Mouse (Mus musculus) fibroblast of lung, adult 2 months (primary cell): Measurements from ENCODE around the gene Daxx.
"Not testable (repeated sequence)": the region's sequence is repeated elsewhere in the genome, so short reads cannot be mapped to it uniquely, and the experiment has no call there.

ENCODE experiments used
- DNase-seq: peaks from one replicate; pipeline ENCODE4 v3.0.0-alpha.2; 2011; ENCODE audit warnings: low read depth

Daxx gene

GRCm38 (mm10) chr17:33943454-33943853, 34.2 kb downstream of the Daxx start:
- no peak for DNase-seq

DNA sequence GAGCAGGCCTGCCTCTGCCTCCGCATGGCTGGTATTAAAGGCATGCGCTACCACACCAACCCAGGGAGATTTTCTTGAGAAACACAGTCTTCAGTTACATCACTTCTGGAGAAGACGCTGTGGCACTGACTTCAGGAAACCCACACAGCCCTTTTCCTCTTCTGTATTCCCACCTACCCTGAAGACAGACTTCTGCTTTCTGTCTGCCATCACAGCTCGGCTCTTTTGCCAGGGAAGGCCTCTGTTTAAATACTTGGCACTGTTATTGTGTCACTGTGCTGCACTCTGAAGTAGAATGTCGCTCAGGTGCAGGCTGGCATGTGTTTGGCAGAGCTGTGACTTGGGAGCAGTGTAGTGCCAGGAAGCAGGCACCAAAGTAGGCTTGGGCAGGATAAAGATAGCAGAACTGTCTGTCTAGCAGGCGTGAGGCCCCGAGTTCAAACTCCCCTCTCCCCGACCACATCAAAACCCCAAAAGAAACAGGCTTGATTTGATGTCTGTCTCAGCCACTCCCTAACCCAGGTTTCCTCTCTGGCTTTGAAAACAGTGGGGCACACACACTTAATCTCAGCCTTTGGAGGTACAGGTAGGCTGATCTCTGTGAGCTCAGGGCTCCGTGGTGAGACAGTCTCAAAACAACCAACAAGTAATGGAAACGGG, 38.3 kb downstream of the Daxx start:
- DNase-seq = no peak

DNA sequence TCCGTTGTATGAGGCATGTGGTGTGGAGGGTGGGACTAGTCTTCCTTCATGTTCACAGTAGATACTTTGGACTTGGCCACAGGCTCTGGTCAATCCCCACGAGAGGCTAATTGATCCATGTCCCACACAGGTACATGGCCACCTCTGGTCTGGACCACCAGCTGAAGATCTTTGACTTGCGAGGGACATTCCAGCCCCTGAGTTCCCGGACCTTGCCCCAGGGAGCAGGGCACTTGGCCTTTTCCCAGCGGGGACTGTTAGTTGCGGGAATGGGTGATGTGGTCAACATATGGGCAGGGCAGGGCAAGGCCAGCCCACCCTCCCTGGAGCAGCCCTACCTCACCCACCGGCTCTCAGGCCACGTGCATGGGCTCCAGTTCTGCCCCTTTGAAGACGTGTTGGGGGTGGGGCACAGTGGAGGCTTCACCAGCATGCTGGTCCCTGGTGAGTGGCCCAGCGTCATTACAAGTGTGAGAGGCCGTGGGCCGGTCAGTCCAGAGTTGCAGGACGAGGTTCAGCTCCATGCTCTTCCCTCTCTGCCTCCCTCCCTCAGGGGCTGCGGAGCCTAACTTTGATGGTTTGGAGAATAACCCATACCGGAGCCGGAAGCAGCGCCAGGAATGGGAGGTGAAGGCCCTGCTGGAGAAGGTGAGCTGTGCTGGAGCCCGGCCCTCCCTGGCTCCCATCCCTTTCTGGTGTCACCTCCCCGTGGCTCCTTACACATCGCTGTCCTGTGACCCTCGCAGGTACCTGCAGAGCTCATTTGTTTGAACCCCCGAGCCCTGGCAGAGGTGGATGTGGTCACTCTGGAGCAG, 39.1 kb downstream of the Daxx start:
- no peak for DNase-seq

DNA sequence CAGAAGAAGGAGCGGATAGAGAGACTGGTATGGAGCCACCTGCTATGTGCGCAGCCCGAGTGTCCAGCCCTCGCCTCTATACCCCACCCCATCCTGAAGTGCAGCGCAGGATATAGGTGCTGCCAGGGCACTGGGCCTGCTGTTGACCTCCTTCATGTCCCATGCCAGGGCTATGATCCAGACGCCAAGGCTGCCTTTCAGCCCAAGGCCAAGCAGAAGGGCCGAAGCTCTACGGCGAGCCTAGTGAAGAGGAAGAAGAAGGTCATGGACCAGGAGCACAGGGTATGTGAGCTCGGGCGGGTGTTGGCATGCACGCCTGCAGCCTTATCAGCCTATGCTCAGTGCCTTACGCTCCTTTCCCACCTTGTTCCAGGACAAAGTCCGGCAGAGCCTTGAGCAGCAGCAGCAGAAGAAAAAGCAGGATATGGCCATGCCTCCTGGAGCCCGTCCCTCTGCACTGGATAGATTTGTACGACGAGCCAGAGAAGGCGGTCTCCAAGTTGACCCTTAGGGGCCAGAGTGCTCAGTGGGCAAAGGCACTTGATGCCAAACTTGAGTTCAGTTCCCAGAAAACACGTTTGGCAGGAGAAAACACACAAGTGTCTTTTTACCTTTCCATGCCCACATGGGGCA, 39.8 kb downstream of the Daxx start:
- no peak for DNase-seq

DNA sequence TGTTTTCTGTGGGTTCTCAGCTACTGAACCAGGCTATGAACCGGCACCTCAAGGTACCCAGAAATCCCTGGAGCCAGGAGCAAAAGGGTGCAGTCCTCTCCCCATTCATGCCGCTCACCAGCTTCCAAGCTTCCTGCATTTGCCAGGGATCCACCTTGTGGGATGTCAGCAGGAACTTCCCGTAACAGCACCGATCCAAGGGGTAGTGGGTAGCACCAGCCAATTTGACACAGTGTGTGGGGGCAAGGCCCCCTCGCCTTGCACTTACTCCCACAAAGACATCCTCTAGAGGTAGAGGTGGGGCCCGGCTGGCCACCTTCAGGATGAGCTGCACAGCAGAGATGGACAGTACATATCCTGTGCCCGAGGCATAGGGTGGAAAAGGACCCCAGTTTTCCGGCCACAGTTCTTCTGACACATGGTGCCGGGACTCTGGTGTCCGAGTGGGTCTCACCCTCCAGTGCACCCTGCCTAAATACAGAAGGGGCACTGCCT, 41.0 kb downstream of the Daxx start:
- no peak for DNase-seq

DNA sequence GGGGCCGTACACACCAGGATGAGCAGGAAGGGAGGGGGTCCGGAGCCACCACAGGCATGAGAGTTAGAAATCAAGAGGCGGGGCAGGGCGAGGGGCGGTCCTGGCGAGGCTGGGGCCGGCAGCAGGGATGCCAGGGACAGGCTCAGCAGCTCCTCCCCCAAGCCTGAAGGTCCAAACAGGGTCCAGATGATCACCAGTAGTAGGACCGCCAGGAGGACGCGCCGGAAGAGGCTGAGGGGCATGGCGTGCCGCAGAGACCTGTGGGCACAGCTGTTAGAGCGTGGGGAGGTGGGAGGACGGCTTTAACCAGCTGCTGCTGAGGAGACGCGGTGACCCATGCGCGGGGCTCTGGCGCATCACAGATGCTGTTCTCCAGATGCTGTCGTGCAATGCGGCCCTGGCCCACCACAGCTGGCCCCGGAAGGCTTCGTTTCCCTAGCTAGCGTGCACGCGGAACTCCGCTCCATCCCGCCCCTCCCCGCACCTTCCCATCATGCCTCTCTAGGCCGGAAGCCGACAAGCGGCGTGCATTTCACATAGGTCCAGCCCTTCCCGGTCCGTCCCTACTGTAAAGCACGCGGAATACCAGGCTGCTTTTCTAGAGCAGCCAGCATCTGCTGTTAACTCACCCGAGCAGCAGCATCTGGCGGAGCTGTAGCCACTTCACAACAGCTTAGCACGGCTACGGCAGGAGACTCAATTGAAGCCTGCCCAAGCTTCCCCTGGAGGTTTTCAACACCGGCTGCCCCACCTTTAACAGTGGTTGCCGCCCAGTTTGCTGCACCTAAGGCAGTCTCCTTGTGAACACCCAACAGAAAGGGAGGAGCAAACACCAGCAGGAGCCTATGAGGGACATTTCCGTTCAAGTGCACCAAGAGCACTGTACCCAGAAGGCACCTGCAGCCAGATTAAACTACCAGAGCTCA, 42.1 kb downstream of the Daxx start, which contains the start of gene B3galt4:
Gene B3galt4, minus strand, starts transcription at position 468 of the 926 bp plus-strand sequence.
- no peak for DNase-seq

DNA sequence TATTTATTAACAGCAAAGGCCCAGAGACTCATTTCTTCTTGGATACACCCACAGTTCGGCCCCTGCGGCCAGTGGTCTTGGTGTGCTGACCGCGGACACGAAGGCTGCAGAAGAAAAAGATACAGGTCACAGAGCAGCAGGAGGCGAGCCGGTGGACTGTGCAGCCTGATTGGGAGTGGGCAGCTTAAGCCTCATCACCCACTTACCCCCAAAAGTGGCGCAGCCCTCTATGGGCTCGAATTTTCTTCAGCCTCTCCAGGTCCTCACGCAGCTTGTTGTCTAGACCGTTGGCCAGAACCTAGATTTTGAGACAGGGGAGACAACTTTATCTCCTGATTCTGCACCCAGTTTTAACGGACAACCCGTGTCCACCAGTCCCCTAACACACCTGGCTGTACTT, 42.8 kb downstream of the Daxx start:
- not testable (repeated sequence) for DNase-seq

GRCm38 (mm10) chr17:33952879-33953278, 43.7 kb downstream of the Daxx start:
- DNase-seq = no peak

DNA sequence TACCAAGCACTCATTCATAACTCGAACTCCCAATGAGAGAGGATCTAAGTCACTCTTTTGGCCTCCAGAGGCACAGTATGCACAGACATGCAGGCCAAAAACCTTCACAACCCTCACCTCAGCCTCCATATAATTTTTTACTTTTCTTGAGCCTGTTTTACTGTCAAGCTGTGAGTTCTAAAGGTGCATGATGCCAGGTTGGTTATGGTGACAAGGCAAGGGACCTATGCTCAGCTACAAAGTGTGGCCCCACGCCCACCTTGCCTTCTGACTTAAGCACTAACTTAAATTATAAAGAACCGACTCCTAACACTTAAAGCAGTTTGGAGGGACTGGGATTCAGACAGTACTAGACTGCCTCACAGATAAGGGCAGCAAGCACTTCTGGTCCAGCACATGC, 44.1 kb downstream of the Daxx start:
- DNase-seq = no peak

DNA sequence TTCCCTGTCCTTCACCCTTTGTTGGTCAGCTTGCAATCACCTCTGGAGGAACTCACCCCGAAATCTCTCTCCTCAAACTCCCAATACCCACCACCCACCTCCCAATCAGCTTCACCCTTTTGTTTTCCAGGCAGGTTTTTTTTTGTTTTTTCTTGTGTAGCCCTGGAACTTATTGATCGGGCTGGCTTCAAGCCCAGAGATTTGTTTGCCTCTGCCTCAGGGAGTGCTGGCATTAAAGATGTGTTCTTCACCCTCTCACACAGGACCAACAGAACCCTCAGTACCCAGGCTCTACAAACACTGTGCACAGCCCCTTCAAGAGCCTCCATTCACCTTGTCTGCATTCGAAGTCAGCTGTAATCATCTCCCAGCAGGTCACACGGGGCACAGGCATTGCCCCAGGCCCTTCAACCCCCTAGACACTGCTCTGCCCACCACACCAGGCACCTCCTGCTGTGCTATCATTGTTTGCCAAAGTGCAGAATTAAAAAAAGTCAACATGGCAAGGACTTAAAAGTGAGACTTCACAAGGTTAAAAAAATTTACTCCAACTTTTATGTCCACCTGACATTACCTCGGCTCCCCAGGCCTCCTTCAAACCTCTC, 44.8 kb downstream of the Daxx start:
- no peak for DNase-seq

- DNase-seq = no peak
Measured at GRCm38 (mm10) chr17:33954646-33955554, 45.7 kb downstream of the Daxx start.

GRCm38 (mm10) chr17:33955555-33956214, 46.5 kb downstream of the Daxx start, which contains the start of the genes Vps52 and Rps18:
Vps52 (plus strand) TSS chr17:33955812.
Rps18 (minus strand) TSS chr17:33956001.
- DNase-seq = peak; percentile 98

DNA sequence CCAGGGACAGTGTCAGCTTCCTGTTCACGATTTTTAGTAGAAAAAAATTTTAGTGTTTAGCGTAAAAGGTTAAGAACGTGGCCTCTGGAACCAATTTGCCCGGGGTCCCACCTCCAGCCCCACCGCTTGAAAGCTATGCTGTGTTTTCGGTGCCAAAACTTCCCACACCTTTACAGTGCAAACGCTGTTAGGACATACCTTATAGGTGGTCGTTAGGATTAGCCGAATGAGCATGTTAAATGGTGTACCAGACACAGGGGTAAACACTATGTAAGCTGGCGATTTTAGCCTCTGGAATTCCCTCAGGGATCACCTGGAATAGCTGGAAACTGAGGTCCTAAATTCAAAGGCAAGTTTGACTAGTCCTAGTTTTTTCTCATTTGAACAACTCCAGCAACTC, 47.1 kb downstream of the Daxx start:
- no peak for DNase-seq

DNA sequence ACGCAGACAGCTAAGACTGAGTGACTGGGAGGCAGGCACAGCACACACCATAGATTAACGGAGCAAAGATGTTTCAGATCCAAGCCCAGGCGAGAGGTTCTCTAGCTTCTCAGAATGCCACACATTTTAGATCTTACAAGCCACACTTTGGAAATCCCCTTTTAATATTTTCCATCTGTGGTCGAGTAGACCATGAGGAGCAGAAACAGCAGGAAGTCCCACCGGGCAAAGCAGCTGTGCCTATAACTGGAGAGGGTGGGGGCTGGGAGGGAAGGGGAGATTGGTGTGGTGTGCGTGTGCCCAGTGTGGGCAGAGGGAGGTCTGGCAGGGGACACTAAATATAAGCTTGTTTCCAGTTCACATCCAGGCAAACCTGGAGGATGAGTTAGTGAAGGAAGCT, 48.3 kb downstream of the Daxx start:
- no peak for DNase-seq

DNA sequence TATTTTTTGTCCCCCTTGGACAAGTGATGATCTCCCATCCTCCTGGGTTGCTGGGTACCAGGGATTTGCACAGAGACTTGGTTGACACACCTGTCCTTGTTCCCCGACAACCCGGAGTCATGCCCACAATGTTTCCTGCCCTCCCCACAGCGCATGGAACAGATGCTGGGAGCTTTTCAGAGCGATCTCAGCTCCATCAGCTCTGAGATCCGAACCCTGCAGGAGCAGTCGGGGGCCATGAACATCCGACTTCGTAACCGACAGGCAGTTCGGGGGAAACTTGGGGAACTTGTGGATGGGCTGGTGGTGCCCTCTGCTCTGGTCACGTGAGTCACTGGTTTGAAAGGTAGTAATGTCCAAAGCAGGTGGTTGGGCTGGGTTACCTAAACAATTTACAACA, 49.2 kb downstream of the Daxx start:
- no peak for DNase-seq

- DNase-seq = no peak
Measured at GRCm38 (mm10) chr17:33959135-33959534, 49.9 kb downstream of the Daxx start.

- DNase-seq = no peak
Measured at GRCm38 (mm10) chr17:33959948-33960347, 50.7 kb downstream of the Daxx start.

- no peak for DNase-seq
Measured at GRCm38 (mm10) chr17:33962876-33963275, 53.7 kb downstream of the Daxx start.
